Mouse (Mus musculus) right cerebral cortex, postnatal 4 days (tissue): ENCODE measurements around the gene Hnrnpl.

Source experiments
- DNase-seq: peaks from one replicate; pipeline ENCODE4 v3.0.0-alpha.2; 2022

Gene Hnrnpl

GRCm38 (mm10) chr7:28808221-28808941 lies at the start of gene Hnrnpl:
Gene Hnrnpl, plus strand, starts transcription at chr7:28808541.
- DNase-seq: no peak

GRCm38 (mm10) chr7:28758623-28759022 lies 49.7 kb upstream of the Hnrnpl start:
- DNase-seq: no peak

GRCm38 (mm10) chr7:28761907-28762306 lies 46.4 kb upstream of the Hnrnpl start:
- no peak for DNase-seq

GRCm38 (mm10) chr7:28765211-28765610 lies 43.1 kb upstream of the Hnrnpl start:
- DNase-seq: no peak

GRCm38 (mm10) chr7:28766173-28766879 lies 42.0 kb upstream of the Hnrnpl start, which contains the start of gene Sirt2:
Gene Sirt2, plus strand, starts transcription at chr7:28766735.
- peak; percentile 91 for DNase-seq

GRCm38 (mm10) chr7:28766910-28767309 lies 41.4 kb upstream of the Hnrnpl start:
- DNase-seq: no peak

- no peak for DNase-seq
Measured at GRCm38 (mm10) chr7:28767462-28767965, 40.8 kb upstream of the Hnrnpl start, which contains the start of gene Nfkbib. Gene Nfkbib, minus strand, starts transcription at chr7:28767512.

GRCm38 (mm10) chr7:28769414-28769958 lies 38.9 kb upstream of the Hnrnpl start:
- no peak for DNase-seq

- no peak for DNase-seq
Measured at GRCm38 (mm10) chr7:28770309-28770708, 38.0 kb upstream of the Hnrnpl start.

- DNase-seq: no peak
Measured at GRCm38 (mm10) chr7:28771867-28772266, 36.5 kb upstream of the Hnrnpl start.

GRCm38 (mm10) chr7:28773163-28773562 lies 35.2 kb upstream of the Hnrnpl start:
- DNase-seq: no peak

- no peak for DNase-seq
Measured at GRCm38 (mm10) chr7:28774164-28774563, 34.2 kb upstream of the Hnrnpl start.

GRCm38 (mm10) chr7:28775129-28775528 lies 33.2 kb upstream of the Hnrnpl start:
- no peak for DNase-seq

GRCm38 (mm10) chr7:28778825-28779224 lies 29.5 kb upstream of the Hnrnpl start:
- no peak for DNase-seq

GRCm38 (mm10) chr7:28780067-28780658 lies 28.2 kb upstream of the Hnrnpl start:
- peak; percentile 93 for DNase-seq

- DNase-seq: no peak
Measured at GRCm38 (mm10) chr7:28780857-28781256, 27.5 kb upstream of the Hnrnpl start.

GRCm38 (mm10) chr7:28781261-28781663 lies 27.1 kb upstream of the Hnrnpl start:
- no peak for DNase-seq

- DNase-seq: no peak
Measured at GRCm38 (mm10) chr7:28785161-28785560, 23.2 kb upstream of the Hnrnpl start.

- DNase-seq: no peak
Measured at GRCm38 (mm10) chr7:28787884-28788283, 20.5 kb upstream of the Hnrnpl start.

GRCm38 (mm10) chr7:28788307-28789195 lies 19.8 kb upstream of the Hnrnpl start, which contains the start of gene Rinl:
Gene Rinl, plus strand, starts transcription at chr7:28788969.
- DNase-seq: no peak

- DNase-seq: no peak
Measured at GRCm38 (mm10) chr7:28789235-28789634, 19.1 kb upstream of the Hnrnpl start.
